Mouse (Mus musculus) heart, embryonic 12.5 days (tissue): ENCODE results near the gene Hs3st3a1. TPM values are rescaled to one million over a fixed set of nuclear protein-coding genes. Genes with fewer than 3 reads are reported as not detected.

ENCODE experiments used
- ATAC-seq: fragments of 200-750 bp; cut with Nextera tagmentation; 2 replicates; pipeline ENCODE4 v1.8.0; 2017; ENCODE audit warnings: moderate TSS enrichment, moderate library complexity; ENCODE audit not compliant: insufficient number of reproducible peaks, low FRiP score
- H3K27ac ChIP-seq: fragments of 300-500 bp; sonication (generic); 2 replicates; pipeline ENCODE4 v1.5.1; 2016; ENCODE audit warnings: mild to moderate bottlenecking, moderate library complexity; ENCODE audit not compliant: poor library complexity, severe bottlenecking
- H3K27me3 ChIP-seq: fragments of 300-500 bp; sonication (generic); replicated peaks from 2 replicates; pipeline ENCODE4 v1.6.1; 2016; ENCODE audit warnings: mild to moderate bottlenecking, moderate library complexity
- H3K36me3 ChIP-seq: fragments of 300-500 bp; sonication (generic); 2 replicates; pipeline ENCODE4 v1.6.1; 2016; ENCODE audit warnings: mild to moderate bottlenecking, moderate library complexity
- H3K4me1 ChIP-seq: fragments of 300-500 bp; sonication (generic); replicated peaks from 2 replicates; pipeline ENCODE4 v1.6.1; 2016; ENCODE audit warnings: mild to moderate bottlenecking
- H3K4me2 ChIP-seq: fragments of 300-500 bp; sonication (generic); 2 replicates; pipeline ENCODE4 v1.6.1; 2016; ENCODE audit warnings: mild to moderate bottlenecking, moderate library complexity
- H3K4me3 ChIP-seq: fragments of 300-500 bp; sonication (generic); 2 replicates; pipeline ENCODE4 v1.5.1; 2016; ENCODE audit warnings: mild to moderate bottlenecking
- H3K9ac ChIP-seq: fragments of 300-500 bp; sonication (generic); 2 replicates; pipeline ENCODE4 v1.6.1; 2016; ENCODE audit warnings: mild to moderate bottlenecking, moderate library complexity
- H3K9me3 ChIP-seq: fragments of 300-500 bp; sonication (generic); replicated peaks from 2 replicates; pipeline ENCODE4 v1.6.1; 2016; ENCODE audit warnings: mild to moderate bottlenecking, moderate library complexity
- WGBS: fragments of 180-500 bp; shearing (Covaris S2); methylation state at CpG from one replicate; pipeline ENCODE4 v1.1.7; 2016; 5-methylcytosine and 5-hydroxymethylcytosine counted together
- polyA plus RNA-seq: library from polyadenylated mRNA; unstranded; fragments of >200 nt; fragmentation: Nextera tagmentation; extraction: Ambion mirVana; gene quantifications from 2 replicates; pipeline ENCODE4 v1.2.1, GENCODE M21; 2016

The Hs3st3a1 gene
- polyA plus RNA-seq, 1 experiment from 2014 or later: 1.6 TPM

- Histone ChIP-seq H3K9me3 (no peaks in the 10 kb centered on the region), H3K27ac (no peak overlapping the region), H3K4me2 (no peak overlapping the region), H3K27me3 (peaks cover 33% of the 10 kb centered on the region), H3K36me3 (no peaks in the 10 kb centered on the region), H3K9ac (no peak overlapping the region), H3K4me3 (no peak overlapping the region), H3K4me1 (peaks cover 5% of the 10 kb centered on the region; the same call in 1 of the 2 replicates)
- no peak for ATAC-seq
- 68% methylated on average over 9 of the region's 9 CpGs for WGBS
Measured at GRCm38 (mm10) chr11:64516712-64517589, 81.8 kb downstream of the Hs3st3a1 start.

- Histone ChIP-seq H3K27me3 (peaks cover 39% of the 10 kb centered on the region), H3K4me1 (peaks cover 4% of the 10 kb centered on the region; the same call in 1 of the 2 replicates), H3K9me3 (no peaks in the 10 kb centered on the region), H3K36me3 (no peaks in the 10 kb centered on the region), H3K27ac (no peak overlapping the region), H3K9ac (no peak overlapping the region), H3K4me2 (no peak overlapping the region), H3K4me3 (no peak overlapping the region)
- WGBS: 80% methylated on average over 6 of the region's 6 CpGs
- no peak for ATAC-seq
Measured at GRCm38 (mm10) chr11:64518146-64518841, 83.2 kb downstream of the Hs3st3a1 start.

GRCm38 (mm10) chr11:64523993-64524570 is 89.0 kb downstream of the Hs3st3a1 start:
- 87% methylated on average over 8 of the region's 8 CpGs for WGBS

GRCm38 (mm10) chr11:64537230-64537629 is 102.1 kb downstream of the Hs3st3a1 start:
- Histone ChIP-seq H3K4me2 (no peak overlapping the region), H3K4me3 (no peak overlapping the region), H3K27ac (no peak overlapping the region), H3K9me3 (no peaks in the 10 kb centered on the region), H3K9ac (no peak overlapping the region), H3K36me3 (no peaks in the 10 kb centered on the region), H3K4me1 (peaks cover 8% of the 10 kb centered on the region), H3K27me3 (no peaks in the 10 kb centered on the region)
- no peak for ATAC-seq
- 81% methylated on average over 3 of the region's 3 CpGs for WGBS

More at GRCm38 (mm10) chr11:64523993-64524570, 89.0 kb downstream of the Hs3st3a1 start:
- H3K4me1 ChIP-seq: 0 out of 2 replicates have a peak, but pooled peaks cover 3% of the 10 kb centered on the region
- ATAC-seq: no peak
- no peak overlapping the region for H3K4me3 ChIP-seq
- H3K9ac ChIP-seq: no peak overlapping the region
- H3K4me2 ChIP-seq: no peak overlapping the region
- H3K27me3 ChIP-seq: peaks cover 40% of the 10 kb centered on the region
- no peak overlapping the region for H3K27ac ChIP-seq
- H3K9me3 ChIP-seq: no peaks in the 10 kb centered on the region
- no peaks in the 10 kb centered on the region for H3K36me3 ChIP-seq

- Histone ChIP-seq H3K36me3 (no peaks in the 10 kb centered on the region), H3K4me2 (no peak overlapping the region), H3K9ac (no peak overlapping the region), H3K4me1 (peaks cover 33% of the 10 kb centered on the region), H3K9me3 (no peaks in the 10 kb centered on the region), H3K4me3 (no peak overlapping the region), H3K27me3 (no peaks in the 10 kb centered on the region), H3K27ac (no peak overlapping the region)
- ATAC-seq: no peak
- WGBS: 72% methylated on average over 9 of the region's 9 CpGs
Measured at GRCm38 (mm10) chr11:64541866-64542265, 106.7 kb downstream of the Hs3st3a1 start.

- 36% methylated on average over 6 of the region's 6 CpGs for WGBS
- Histone ChIP-seq H3K4me3 (no peak overlapping the region), H3K27ac (no peak overlapping the region), H3K9me3 (no peaks in the 10 kb centered on the region), H3K4me2 (no peak overlapping the region), H3K27me3 (no peaks in the 10 kb centered on the region), H3K9ac (no peak overlapping the region), H3K36me3 (no peaks in the 10 kb centered on the region), H3K4me1 (peaks cover 33% of the 10 kb centered on the region)
- ATAC-seq: no peak
Measured at GRCm38 (mm10) chr11:64542335-64542734, 107.2 kb downstream of the Hs3st3a1 start.

GRCm38 (mm10) chr11:64543181-64543641 is 108.1 kb downstream of the Hs3st3a1 start:
- peaks cover 40% of the 10 kb centered on the region for H3K4me1 ChIP-seq
- no peak for ATAC-seq
- no peak overlapping the region for H3K4me3 ChIP-seq
- H3K9ac ChIP-seq: no peak overlapping the region
- H3K27me3 ChIP-seq: no peaks in the 10 kb centered on the region
- no peaks in the 10 kb centered on the region for H3K9me3 ChIP-seq
- no peak overlapping the region for H3K4me2 ChIP-seq
- WGBS: 58% methylated on average over 9 of the region's 9 CpGs
- H3K36me3 ChIP-seq: no peaks in the 10 kb centered on the region
- no peak overlapping the region for H3K27ac ChIP-seq

- Histone ChIP-seq H3K4me2 (no peak overlapping the region), H3K36me3 (no peaks in the 10 kb centered on the region), H3K4me1 (peaks cover 43% of the 10 kb centered on the region), H3K9me3 (no peaks in the 10 kb centered on the region), H3K27ac (no peak overlapping the region), H3K27me3 (no peaks in the 10 kb centered on the region), H3K9ac (no peak overlapping the region), H3K4me3 (no peak overlapping the region)
- ATAC-seq: no peak
- 44% methylated on average over 5 of the region's 5 CpGs for WGBS
Measured at GRCm38 (mm10) chr11:64544236-64544635, 109.1 kb downstream of the Hs3st3a1 start.

- no peak overlapping the region for H3K9ac ChIP-seq
- H3K27me3 ChIP-seq: no peaks in the 10 kb centered on the region
- no peak overlapping the region for H3K4me3 ChIP-seq
- H3K4me1 ChIP-seq: peaks cover 22% of the 10 kb centered on the region
- no peaks in the 10 kb centered on the region for H3K36me3 ChIP-seq
- H3K4me2 ChIP-seq: no peak overlapping the region
- no peak for ATAC-seq
- no peak overlapping the region for H3K27ac ChIP-seq
- H3K9me3 ChIP-seq: no peaks in the 10 kb centered on the region
- WGBS: 30% methylated on average over 7 of the region's 7 CpGs
Measured at GRCm38 (mm10) chr11:64549380-64549779, 114.2 kb downstream of the Hs3st3a1 start.

- Histone ChIP-seq H3K9me3 (no peaks in the 10 kb centered on the region), H3K27ac (no peak overlapping the region), H3K4me1 (peaks cover 18% of the 10 kb centered on the region), H3K4me3 (no peak overlapping the region), H3K27me3 (no peaks in the 10 kb centered on the region), H3K4me2 (no peak overlapping the region), H3K9ac (no peak overlapping the region), H3K36me3 (no peaks in the 10 kb centered on the region)
- ATAC-seq: no peak
- 71% methylated on average over 8 of the region's 8 CpGs for WGBS
Measured at GRCm38 (mm10) chr11:64549955-64550354, 114.8 kb downstream of the Hs3st3a1 start.

- Histone ChIP-seq H3K36me3 (no peaks in the 10 kb centered on the region), H3K4me3 (no peak overlapping the region), H3K4me2 (no peak overlapping the region), H3K9me3 (no peaks in the 10 kb centered on the region), H3K27ac (no peak overlapping the region), H3K27me3 (no peaks in the 10 kb centered on the region), H3K4me1 (peaks cover 8% of the 10 kb centered on the region), H3K9ac (no peak overlapping the region)
- WGBS: 86% methylated on average over 2 of the region's 2 CpGs
- ATAC-seq: no peak
Measured at GRCm38 (mm10) chr11:64558282-64558681, 123.2 kb downstream of the Hs3st3a1 start.
